Mouse (Mus musculus) liver, postnatal 0 days (tissue): ENCODE results near the gene Ubtf.

Source experiments
- CTCF ChIP-seq: sonication (generic); IDR thresholded peaks from 2 replicates; pipeline ENCODE4 v1.5.1; 2016; ENCODE audit warnings: antibody characterized with exemption, low read depth
- EP300 ChIP-seq: IDR thresholded peaks from 2 replicates; pipeline ENCODE4 v1.6.1; 2016; ENCODE audit warnings: antibody characterized with exemption, low read depth, mild to moderate bottlenecking

DNA sequence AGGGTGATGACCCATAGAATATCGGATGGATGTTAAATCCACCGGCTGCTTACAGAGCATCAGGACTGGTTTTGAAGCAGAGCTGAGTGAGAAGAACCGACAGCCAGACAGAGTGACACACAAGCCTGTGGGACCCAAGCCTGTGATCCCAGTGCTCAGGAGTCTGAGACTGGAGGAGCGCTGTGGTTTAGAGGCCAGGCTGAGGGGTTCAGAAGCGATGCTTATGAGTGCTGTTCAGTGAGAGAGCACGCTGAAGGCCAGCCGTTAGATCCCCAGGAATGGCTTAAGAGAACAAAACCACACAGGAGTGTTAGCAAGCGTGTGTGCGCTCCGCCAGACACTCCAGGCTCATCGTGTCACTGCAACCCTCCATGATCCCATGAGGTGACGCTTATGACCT lies 23.2 kb upstream of the Ubtf start:
- TF ChIP-seq EP300 = no peak
- no peak for TF ChIP-seq CTCF
